Mouse (Mus musculus): ENCODE data around the gene Gtf3c6. TPM values are rescaled to one million over a fixed set of nuclear protein-coding genes. Genes with fewer than 3 reads are reported as not detected.

The Gtf3c6 gene
- 17.8 and 21.7 TPM in 2 replicates for polyA plus RNA-seq (2012)

GRCm38 (mm10) chr10:40257414-40258255 lies at the start of gene Gtf3c6:
Gene Gtf3c6, minus strand, starts transcription at chr10:40258108.

GRCm38 (mm10) chr10:40302140-40302985 lies 44.5 kb upstream of the Gtf3c6 start, which contains the start of gene Amd1:
Gene Amd1, minus strand, starts transcription at chr10:40302186.

GRCm38 (mm10) chr10:40246374-40247165 lies 11.3 kb downstream of the Gtf3c6 start, which contains the start of gene Rpf2:
Gene Rpf2, minus strand, starts transcription at chr10:40247036.

Other genes with a start within 250 kb of the Gtf3c6 start
- gene Mfsd4b1, start 232.8 kb downstream of the Gtf3c6 start, polyA plus RNA-seq (2012), result not detected in 2 replicates
- gene Slc16a10, start 115.8 kb downstream of the Gtf3c6 start, polyA plus RNA-seq (2012), result 8.6 and 9.6 TPM in 2 replicates
- 3.0 and 4.7 TPM in 2 replicates for gene Rpf2, start 11.1 kb downstream of the Gtf3c6 start, polyA plus RNA-seq (2012)
- 3.0 and 3.4 TPM in 2 replicates for gene Amd1, start 44.1 kb upstream of the Gtf3c6 start, polyA plus RNA-seq (2012)
- 11.1 and 16.6 TPM in 2 replicates for gene Cdk19, start 81.5 kb upstream of the Gtf3c6 start, polyA plus RNA-seq (2012)

All from megakaryocyte-erythroid progenitor cell, adult 5 weeks (primary cell).